Mouse (Mus musculus) forebrain, postnatal 0 days (tissue): ENCODE results near the gene Adcy4. TPM values are rescaled to one million over a fixed set of nuclear protein-coding genes. Genes with fewer than 3 reads are reported as not detected.
A peak's percentile ranks its signal among the peaks of the same experiment; 100 is the strongest.

Experiments used
- ATAC-seq: fragments of 200-750 bp; cut with Nextera tagmentation; 2 replicates; pipeline ENCODE4 v1.8.0; 2017; ENCODE audit warnings: mild to moderate bottlenecking, moderate library complexity
- DNase-seq: peaks from one replicate; pipeline ENCODE4 v3.0.0-alpha.2; 2015
- H3K27ac ChIP-seq: fragments of 300-500 bp; sonication (generic); 2 replicates; pipeline ENCODE4 v1.5.1; 2014; ENCODE audit warnings: low read depth, mild to moderate bottlenecking, antibody characterized with exemption, low read length, moderate library complexity, mixed read lengths
- H3K27me3 ChIP-seq: fragments of 300-500 bp; sonication (generic); 2 replicates; pipeline ENCODE4 v1.6.1; 2014; ENCODE audit warnings: mild to moderate bottlenecking, low read length, mixed read lengths; ENCODE audit not compliant: insufficient read depth
- H3K36me3 ChIP-seq: fragments of 300-500 bp; sonication (generic); 2 replicates; pipeline ENCODE4 v1.6.1; 2014; ENCODE audit warnings: mild to moderate bottlenecking, moderate library complexity; ENCODE audit not compliant: insufficient read depth
- H3K4me1 ChIP-seq: fragments of 300-500 bp; sonication (generic); 2 replicates; pipeline ENCODE4 v1.6.1; 2014; ENCODE audit warnings: antibody characterized with exemption; ENCODE audit not compliant: insufficient read depth
- H3K4me2 ChIP-seq: fragments of 300-500 bp; sonication (generic); 2 replicates; pipeline ENCODE4 v1.6.1; 2014; ENCODE audit warnings: low read depth, mild to moderate bottlenecking, moderate library complexity
- H3K4me3 ChIP-seq: fragments of 300-500 bp; sonication (generic); 2 replicates; pipeline ENCODE4 v1.5.1; 2014; ENCODE audit warnings: low read depth, low read length, mixed read lengths
- H3K9ac ChIP-seq: fragments of 300-500 bp; sonication (generic); 2 replicates; pipeline ENCODE4 v1.6.1; 2014; ENCODE audit warnings: mild to moderate bottlenecking
- H3K9me3 ChIP-seq: fragments of 300-500 bp; sonication (generic); 2 replicates; pipeline ENCODE4 v1.6.1; 2016; ENCODE audit warnings: low read length
- CTCF ChIP-seq: sonication (generic); IDR thresholded peaks from 2 replicates; pipeline ENCODE4 v1.5.1; 2016; ENCODE audit warnings: antibody characterized with exemption, control low read depth, low read depth
- WGBS: fragments of 180-500 bp; shearing (Covaris S2); extraction: QIAGEN DNeasy Blood & Tissue Kit; methylation state at CpG from one replicate; pipeline ENCODE4 v1.1.7; 2014; 5-methylcytosine and 5-hydroxymethylcytosine counted together
- polyA plus RNA-seq: library from polyadenylated mRNA; unstranded; fragments of >200 nt; fragmentation: Nextera tagmentation; extraction: Ambion mirVana; gene quantifications from 2 replicates; pipeline ENCODE4 v1.2.1, GENCODE M21; 2015
- total RNA-seq: library from RNA; depleted of rRNA; stranded (reverse); fragments of >200 nt; gene quantifications from 2 replicates; pipeline ENCODE4 v1.2.3, GENCODE M21; 2014; rRNA removed

Adcy4 gene
- total and polyA plus RNA-seq, 2 experiments from 2014 or later: 1.7 to 3.6 TPM

DNA sequence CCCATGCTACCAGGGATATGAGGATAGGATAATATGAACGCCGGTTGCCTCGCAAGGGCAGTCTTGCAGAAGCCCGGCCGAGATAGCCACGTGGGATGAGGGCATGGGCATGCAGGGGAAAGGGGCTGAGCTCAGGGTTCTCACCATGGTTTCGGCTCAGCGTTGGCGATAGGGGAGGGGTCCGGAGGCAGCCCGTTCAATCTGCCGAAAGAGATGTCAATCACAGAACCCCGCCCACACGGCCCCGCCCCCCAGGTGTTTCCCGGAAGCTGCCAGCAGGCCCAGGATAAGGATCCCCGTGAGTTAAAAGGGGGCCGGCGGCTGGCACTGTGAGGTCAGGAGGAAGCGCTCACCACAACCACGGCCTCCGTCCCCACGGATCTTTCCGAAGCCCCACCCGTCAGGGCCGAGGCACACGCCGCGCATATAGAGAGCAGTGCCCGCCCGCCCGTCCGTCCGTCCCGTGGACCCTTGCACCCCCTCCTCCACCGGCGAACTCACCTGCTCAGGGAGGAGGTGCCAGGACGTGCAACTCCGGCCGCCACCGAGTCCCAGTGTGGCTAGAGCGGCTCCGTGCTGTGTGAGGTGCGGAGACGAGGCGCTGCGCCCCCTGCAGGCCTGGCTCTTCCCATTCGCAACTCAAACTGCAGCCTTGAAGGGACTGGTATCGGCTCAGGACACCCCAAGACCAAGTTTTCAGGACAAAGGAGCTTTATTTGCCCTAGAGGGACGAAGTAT, 62.0 kb downstream of the Adcy4 start, which contains the start of gene Rabggta:
TSS of gene Rabggta (minus strand) at position 564 of the 738 bp plus-strand sequence.
- under 1% methylated on average over 50 of the region's 50 CpGs for WGBS
- H3K27me3 ChIP-seq: no peaks in the 10 kb centered on the region
- ATAC-seq (peak; percentile 97), DNase-seq (peak; percentile 95)
- H3K4me1 ChIP-seq: no peaks in the 10 kb centered on the region
- peak; percentile 98 for TF ChIP-seq CTCF
- H3K9ac ChIP-seq: peak within 1 kb of the TSS; percentile 76
- H3K4me3 ChIP-seq: peak within 1 kb of the TSS; percentile 57
- peak within 1 kb of the TSS; percentile 79 for H3K27ac ChIP-seq
- no peaks in the 10 kb centered on the region for H3K9me3 ChIP-seq
- H3K36me3 ChIP-seq: peaks cover 22% of the 10 kb centered on the region
- H3K4me2 ChIP-seq: peak within 1 kb of the TSS; percentile 78

DNA sequence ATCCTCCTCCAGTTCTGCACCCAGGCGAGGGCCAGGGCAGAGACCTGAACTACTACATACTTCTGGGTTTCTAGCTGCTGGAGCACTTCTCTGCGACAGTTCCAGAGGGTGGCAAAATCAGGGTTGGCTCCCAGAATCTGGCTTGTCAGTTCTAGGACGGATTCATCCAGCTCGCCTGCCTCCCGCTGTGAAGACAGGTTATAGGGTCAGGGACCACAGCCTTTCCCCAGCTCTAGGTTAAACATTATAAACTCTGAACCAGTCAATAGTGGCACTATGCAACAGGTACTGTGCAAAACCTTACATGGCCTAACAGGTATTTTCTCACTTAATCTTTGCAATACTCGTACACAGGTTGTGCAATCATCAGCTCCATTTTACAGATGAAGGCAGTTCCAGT, 62.8 kb downstream of the Adcy4 start:
- peaks cover 29% of the 10 kb centered on the region for H3K36me3 ChIP-seq
- ATAC-seq (no peak), DNase-seq (no peak)
- H3K4me1 ChIP-seq: no peaks in the 10 kb centered on the region
- peak overlapping the region; percentile 76 for H3K9ac ChIP-seq
- H3K4me3 ChIP-seq: peak overlapping the region; percentile 57
- no peaks in the 10 kb centered on the region for H3K27me3 ChIP-seq
- no peaks in the 10 kb centered on the region for H3K9me3 ChIP-seq
- peak overlapping the region; percentile 78 for H3K4me2 ChIP-seq
- 82% methylated on average over 6 of the region's 6 CpGs for WGBS
- no peak for TF ChIP-seq CTCF
- peak overlapping the region; percentile 79; the same call in 1 of the 2 replicates for H3K27ac ChIP-seq

DNA sequence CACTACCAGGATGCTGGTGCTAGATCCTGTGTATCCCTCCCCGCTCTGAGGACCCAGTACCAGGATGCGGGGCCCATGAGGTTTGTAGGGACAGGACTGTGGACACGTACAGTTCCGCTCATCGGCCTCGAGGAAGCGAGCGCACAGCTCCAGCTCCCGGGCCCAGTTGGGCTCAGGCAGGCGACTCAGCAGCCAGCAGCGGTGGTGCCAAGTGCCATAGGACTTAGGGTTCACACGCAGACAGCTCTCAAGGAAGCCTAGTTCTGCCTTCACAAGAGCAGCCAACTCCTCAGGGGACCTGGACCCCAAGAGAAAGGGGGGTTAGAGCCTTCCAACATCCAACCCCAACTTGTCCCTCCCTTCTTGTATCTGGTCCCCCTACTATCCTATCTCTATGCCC, 63.2 kb downstream of the Adcy4 start:
- Histone ChIP-seq H3K27me3 (no peaks in the 10 kb centered on the region), H3K4me1 (no peaks in the 10 kb centered on the region), H3K4me2 (no peak overlapping the region), H3K36me3 (peaks cover 31% of the 10 kb centered on the region), H3K9me3 (no peaks in the 10 kb centered on the region), H3K27ac (no peak overlapping the region), H3K4me3 (no peak overlapping the region), H3K9ac (no peak overlapping the region)
- ATAC-seq: no peak
- no peak for DNase-seq
- no peak for TF ChIP-seq CTCF
- WGBS: 87% methylated on average over 12 of the region's 12 CpGs

DNA sequence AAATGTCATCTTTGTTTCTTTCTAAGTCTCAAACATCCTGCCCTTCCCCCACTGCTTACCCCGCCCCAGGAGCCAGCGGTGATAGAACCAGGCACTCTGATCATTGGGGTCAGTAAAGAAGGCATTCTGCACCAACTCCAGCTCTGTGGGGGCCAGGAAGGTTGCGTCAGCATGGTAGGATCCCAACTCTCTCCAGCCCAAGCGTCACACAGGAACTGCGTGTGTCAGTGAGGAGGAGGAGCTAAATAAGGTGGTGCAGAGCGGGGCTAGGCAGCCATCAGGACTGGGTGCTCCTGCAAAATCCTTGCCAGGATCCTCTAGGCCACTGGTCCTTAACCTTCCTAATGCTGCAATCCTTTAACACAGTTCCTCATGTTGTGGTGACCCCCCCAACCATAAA, 64.2 kb downstream of the Adcy4 start:
- H3K4me2 ChIP-seq: no peak overlapping the region
- 91% methylated on average over 6 of the region's 6 CpGs for WGBS
- DNase-seq: no peak
- no peak for ATAC-seq
- H3K36me3 ChIP-seq: peaks cover 31% of the 10 kb centered on the region
- no peak overlapping the region for H3K27ac ChIP-seq
- no peak for TF ChIP-seq CTCF
- H3K27me3 ChIP-seq: no peaks in the 10 kb centered on the region
- no peaks in the 10 kb centered on the region for H3K9me3 ChIP-seq
- H3K4me1 ChIP-seq: no peaks in the 10 kb centered on the region
- no peak overlapping the region for H3K4me3 ChIP-seq
- H3K9ac ChIP-seq: no peak overlapping the region

Other genes with a start within 250 kb of the Adcy4 start
Only the 30 nearest of the 35 such genes appear.
- 0.23 TPM in 1 of 2 replicates, not detected in the other for gene Fitm1, start 208.5 kb downstream of the Adcy4 start, total RNA-seq
- gene Fitm1, start 208.5 kb downstream of the Adcy4 start, polyA plus RNA-seq: 0.20 and 0.22 TPM in 2 replicates
- gene Psme1, start 206.0 kb downstream of the Adcy4 start, total RNA-seq: 136 and 138 TPM in 2 replicates
- 219 and 238 TPM in 2 replicates for gene Psme1, start 206.0 kb downstream of the Adcy4 start, polyA plus RNA-seq
- 25.2 and 31.5 TPM in 2 replicates for gene Emc9, start 198.8 kb downstream of the Adcy4 start, total RNA-seq
- gene Emc9, start 198.8 kb downstream of the Adcy4 start, polyA plus RNA-seq: 53.2 and 55.6 TPM in 2 replicates
- 76.2 and 137 TPM in 2 replicates for gene Psme2, start 193.0 kb downstream of the Adcy4 start, total RNA-seq
- gene Psme2, start 193.0 kb downstream of the Adcy4 start, polyA plus RNA-seq: 171 and 193 TPM in 2 replicates
- 13.5 and 24.2 TPM in 2 replicates for gene Rnf31, start 192.4 kb downstream of the Adcy4 start, total RNA-seq
- gene Rnf31, start 192.4 kb downstream of the Adcy4 start, polyA plus RNA-seq: 17.0 and 18.9 TPM in 2 replicates
- gene Irf9, start 180.5 kb downstream of the Adcy4 start, total RNA-seq: 16.8 and 18.1 TPM in 2 replicates
- gene Irf9, start 180.5 kb downstream of the Adcy4 start, polyA plus RNA-seq: 5.6 and 7.0 TPM in 2 replicates
- gene Rec8, start 166.1 kb downstream of the Adcy4 start, total RNA-seq: 8.5 and 9.2 TPM in 2 replicates
- gene Rec8, start 166.1 kb downstream of the Adcy4 start, polyA plus RNA-seq: 5.9 and 7.2 TPM in 2 replicates
- gene Ipo4, start 148.1 kb downstream of the Adcy4 start, total RNA-seq: 79.8 and 92.0 TPM in 2 replicates
- gene Ipo4, start 148.1 kb downstream of the Adcy4 start, polyA plus RNA-seq: 82.4 and 90.9 TPM in 2 replicates
- 2.1 and 6.4 TPM in 2 replicates for gene Gm49378, start 146.2 kb downstream of the Adcy4 start, total RNA-seq
- gene Gm49378, start 146.2 kb downstream of the Adcy4 start, polyA plus RNA-seq: 0.97 and 1.0 TPM in 2 replicates
- 26.5 and 33.4 TPM in 2 replicates for gene Tm9sf1, start 140.3 kb downstream of the Adcy4 start, total RNA-seq
- 36.0 and 48.4 TPM in 2 replicates for gene Tm9sf1, start 140.3 kb downstream of the Adcy4 start, polyA plus RNA-seq
- 0.43 and 0.46 TPM in 2 replicates for gene Tssk4, start 133.9 kb downstream of the Adcy4 start, total RNA-seq
- 0.22 and 0.23 TPM in 2 replicates for gene Tssk4, start 133.9 kb downstream of the Adcy4 start, polyA plus RNA-seq
- gene Mdp1, start 123.6 kb downstream of the Adcy4 start, total RNA-seq: 50.8 and 51.5 TPM in 2 replicates
- 60.0 and 63.5 TPM in 2 replicates for gene Mdp1, start 123.6 kb downstream of the Adcy4 start, polyA plus RNA-seq
- gene Gmpr2, start 112.2 kb downstream of the Adcy4 start, total RNA-seq: 19.9 and 26.9 TPM in 2 replicates
- gene Gmpr2, start 112.2 kb downstream of the Adcy4 start, polyA plus RNA-seq: 37.3 and 40.9 TPM in 2 replicates
- 132 and 192 TPM in 2 replicates for gene Nedd8, start 112.0 kb downstream of the Adcy4 start, total RNA-seq
- gene Nedd8, start 112.0 kb downstream of the Adcy4 start, polyA plus RNA-seq: 593 and 742 TPM in 2 replicates
- 16.9 and 26.3 TPM in 2 replicates for gene Tinf2, start 102.3 kb downstream of the Adcy4 start, total RNA-seq
- 18.8 and 21.5 TPM in 2 replicates for gene Tinf2, start 102.3 kb downstream of the Adcy4 start, polyA plus RNA-seq
- gene Tgm1, start 70.2 kb downstream of the Adcy4 start, total RNA-seq: 0.05 and 0.15 TPM in 2 replicates
- gene Tgm1, start 70.2 kb downstream of the Adcy4 start, polyA plus RNA-seq: 0.15 and 0.21 TPM in 2 replicates
- gene Rabggta, start 61.8 kb downstream of the Adcy4 start, total RNA-seq: 72.8 and 73.3 TPM in 2 replicates
- 49.4 and 56.9 TPM in 2 replicates for gene Rabggta, start 61.8 kb downstream of the Adcy4 start, polyA plus RNA-seq
- 70.4 and 83.8 TPM in 2 replicates for gene Dhrs1, start 38.4 kb downstream of the Adcy4 start, total RNA-seq
- 83.3 and 86.0 TPM in 2 replicates for gene Dhrs1, start 38.4 kb downstream of the Adcy4 start, polyA plus RNA-seq
- 23.3 and 34.7 TPM in 2 replicates for gene Nop9, start 38.4 kb downstream of the Adcy4 start, total RNA-seq
- 21.4 and 25.6 TPM in 2 replicates for gene Nop9, start 38.4 kb downstream of the Adcy4 start, polyA plus RNA-seq
- gene Cideb, start 25.6 kb downstream of the Adcy4 start, total RNA-seq: 0.23 and 0.43 TPM in 2 replicates
- gene Cideb, start 25.6 kb downstream of the Adcy4 start, polyA plus RNA-seq: 0.20 and 0.54 TPM in 2 replicates
- 0.38 TPM in 2 replicates for gene Ltb4r2, start 22.7 kb downstream of the Adcy4 start, total RNA-seq
- 0.65 and 1.1 TPM in 2 replicates for gene Ltb4r2, start 22.7 kb downstream of the Adcy4 start, polyA plus RNA-seq
- gene Ltb4r1, start 18.1 kb downstream of the Adcy4 start, total RNA-seq: 0.38 and 0.48 TPM in 2 replicates
- gene Ltb4r1, start 18.1 kb downstream of the Adcy4 start, polyA plus RNA-seq: 0.90 and 0.99 TPM in 2 replicates
- gene Ripk3, start 4.8 kb upstream of the Adcy4 start, total RNA-seq: 0.46 and 0.90 TPM in 2 replicates
- gene Ripk3, start 4.8 kb upstream of the Adcy4 start, polyA plus RNA-seq: 0.86 and 2.0 TPM in 2 replicates
- gene Nfatc4, start 39.0 kb upstream of the Adcy4 start, total RNA-seq: 6.0 and 11.9 TPM in 2 replicates
- gene Nfatc4, start 39.0 kb upstream of the Adcy4 start, polyA plus RNA-seq: 3.2 and 3.9 TPM in 2 replicates
- gene Nynrin, start 69.9 kb upstream of the Adcy4 start, total RNA-seq: 24.2 and 28.5 TPM in 2 replicates
- gene Nynrin, start 69.9 kb upstream of the Adcy4 start, polyA plus RNA-seq: 4.4 and 5.5 TPM in 2 replicates
- 0.29 and 0.46 TPM in 2 replicates for gene Cbln3, start 100.3 kb upstream of the Adcy4 start, total RNA-seq
- 0.24 and 0.33 TPM in 2 replicates for gene Cbln3, start 100.3 kb upstream of the Adcy4 start, polyA plus RNA-seq
- gene Khnyn, start 100.9 kb upstream of the Adcy4 start, total RNA-seq: 13.6 and 20.0 TPM in 2 replicates
- 3.2 and 5.3 TPM in 2 replicates for gene Khnyn, start 100.9 kb upstream of the Adcy4 start, polyA plus RNA-seq
- gene Sdr39u1, start 116.2 kb upstream of the Adcy4 start, total RNA-seq: 96.2 and 103 TPM in 2 replicates
- gene Sdr39u1, start 116.2 kb upstream of the Adcy4 start, polyA plus RNA-seq: 131 and 132 TPM in 2 replicates
- 0.76 and 2.6 TPM in 2 replicates for gene Cma1, start 160.6 kb upstream of the Adcy4 start, total RNA-seq
- gene Cma1, start 160.6 kb upstream of the Adcy4 start, polyA plus RNA-seq: 3.7 and 4.4 TPM in 2 replicates
- not detected in 2 replicates for gene Cma2, start 166.9 kb upstream of the Adcy4 start, total RNA-seq
- gene Cma2, start 166.9 kb upstream of the Adcy4 start, polyA plus RNA-seq: not detected in 2 replicates